In genomic region chr5:24723527-24724269, GRCm38 (mm10) we compare ENCODE assay signal across 15 mouse cellular contexts. TPM values are rescaled to one million over a fixed set of nuclear protein-coding genes. Genes with fewer than 3 reads are reported as not detected.
DNase-seq lines count a peak whose midpoint lies in the region; ATAC-seq and TF ChIP-seq lines count a peak whose summit lies in the region.
"Had no signal": no experiment of that assay in that cellular context is flagged by ENCODE, and none has a peak within 500 bp of the region (broad histone marks: within the 10 kb centered on the region; RNA-seq: fewer than 3 reads in every experiment).

No protein-coding gene starts in this region.

- H3K36me3 ChIP-seq in kidney, adult 2 months (ENCODE audit: control insufficient read depth, insufficient read depth, low read length), result no peaks in the 10 kb centered on the region
- H3K36me3 ChIP-seq in midbrain, embryonic 11.5 days (ENCODE audit: control insufficient read depth, insufficient read depth, low read length), result no peaks in the 10 kb centered on the region
- H3K36me3 ChIP-seq in midbrain, postnatal 0 days (ENCODE audit: insufficient read depth, low read length), result no peaks in the 10 kb centered on the region
- H3K36me3 ChIP-seq in stomach, postnatal 0 days (ENCODE audit: control insufficient read depth, insufficient read depth, low read length), result no peaks in the 10 kb centered on the region

- no peaks in the 10 kb centered on the region; the same call in 1 of the 2 replicates for H3K4me1 ChIP-seq in kidney, adult 2 months (ENCODE audit: control insufficient read depth, insufficient read depth, low read length)
- H3K4me1 ChIP-seq in midbrain, embryonic 11.5 days (ENCODE audit: control insufficient read depth, insufficient read depth, low read length), result no peaks in the 10 kb centered on the region; the same call in none of the 2 replicates
- no peaks in the 10 kb centered on the region for H3K4me1 ChIP-seq in midbrain, postnatal 0 days (ENCODE audit: insufficient read depth, low read length)
- peaks cover 7% of the 10 kb centered on the region for H3K4me1 ChIP-seq in stomach, postnatal 0 days (replicated peaks; ENCODE audit: control insufficient read depth, insufficient read depth)

- H3K4me2 ChIP-seq in midbrain, embryonic 11.5 days, result no peak overlapping the region
- no peak overlapping the region for H3K4me2 ChIP-seq in midbrain, postnatal 0 days (ENCODE audit: low read depth, low read length, poor library complexity, severe bottlenecking)
- no peak overlapping the region for H3K4me2 ChIP-seq in stomach, postnatal 0 days (replicated peaks; ENCODE audit: low read depth)

- TF ChIP-seq EP300 in stomach, postnatal 0 days (optimal IDR thresholded peaks at IDR 0.05), result no peak

- intact Hi-C loops in heart, postnatal 14 days (cut with DNase I), result no loop called here
- intact Hi-C loops in left cerebral cortex, adult 2 months (cut with DNase I), result no loop called here

- WGBS in kidney, adult 2 months, result 78% methylated on average over 11 of the region's 11 CpGs
- WGBS in midbrain, embryonic 11.5 days, result 61% methylated on average over 11 of the region's 11 CpGs
- 57% methylated on average over 11 of the region's 11 CpGs for WGBS in midbrain, postnatal 0 days
- 61% methylated on average over 11 of the region's 11 CpGs for WGBS in stomach, postnatal 0 days

- peak; percentile 92 for DNase-seq in heart, adult 11 months
- no peak for DNase-seq in heart, postnatal 14 days
- no peak for DNase-seq in kidney, adult 2 months
- no peak for DNase-seq in kidney, postnatal 36 days
- DNase-seq in midbrain, embryonic 11.5 days (ENCODE audit: low spot score, missing footprints), result peak; percentile 37
- no peak for DNase-seq in midbrain, postnatal 0 days (ENCODE audit: low spot score)
- no peak for DNase-seq in stomach, postnatal 0 days (ENCODE audit: low spot score)
- no peak for DNase-seq in left cerebral cortex, adult 2 months (ENCODE audit: extremely low spot score in 1 of 2, low spot score in 2 of 2)
- DNase-seq: adrenal gland, postnatal 10 days; cerebellum, postnatal 25 days; kidney, adult 8-10 months had no signal

- no peak overlapping the region for H3K4me3 ChIP-seq in kidney, adult 2 months (ENCODE audit: insufficient read depth, low read depth, low read length)
- H3K4me3 ChIP-seq in midbrain, embryonic 11.5 days (ENCODE audit: low read depth, low read length), result no peak overlapping the region
- no peak overlapping the region for H3K4me3 ChIP-seq in midbrain, postnatal 0 days (ENCODE audit: low read depth, low read length)
- no peak overlapping the region for H3K4me3 ChIP-seq in stomach, postnatal 0 days (ENCODE audit: low read depth, low read length)
- no peak overlapping the region for H3K4me3 ChIP-seq in left cerebral cortex, adult 2 months
- H3K4me3 ChIP-seq: megakaryocyte, embryonic 14.5 days had no signal

- H3K27me3 ChIP-seq in kidney, adult 2 months (replicated peaks; ENCODE audit: control insufficient read depth, insufficient read depth, low read length), result no peaks in the 10 kb centered on the region
- H3K27me3 ChIP-seq in midbrain, embryonic 11.5 days (ENCODE audit: control insufficient read depth, insufficient read depth, low read length), result no peaks in the 10 kb centered on the region; the same call in 1 of the 2 replicates
- no peaks in the 10 kb centered on the region for H3K27me3 ChIP-seq in midbrain, postnatal 0 days (ENCODE audit: insufficient read depth, low read length)
- H3K27me3 ChIP-seq in stomach, postnatal 0 days (ENCODE audit: control insufficient read depth, insufficient read depth, low read length), result no peaks in the 10 kb centered on the region

- H3K9me3 ChIP-seq in midbrain, embryonic 11.5 days (ENCODE audit: control insufficient read depth, low read length), result no peaks in the 10 kb centered on the region
- H3K9me3 ChIP-seq in midbrain, postnatal 0 days (ENCODE audit: low read length), result no peaks in the 10 kb centered on the region
- H3K9me3 ChIP-seq in stomach, postnatal 0 days (ENCODE audit: control insufficient read depth, low read length), result no peaks in the 10 kb centered on the region

- no peak for TF ChIP-seq POLR2A in kidney, adult 2 months (IDR thresholded peaks at IDR 0.05; ENCODE audit: low read depth, low read length)

- ATAC-seq in midbrain, embryonic 11.5 days (ENCODE audit: low FRiP score), result no peak
- ATAC-seq in midbrain, postnatal 0 days (ENCODE audit: low FRiP score), result no peak
- no peak for ATAC-seq in stomach, postnatal 0 days (ENCODE audit: low FRiP score, low TSS enrichment)

- no peak for TF ChIP-seq CTCF in kidney, adult 2 months (conservative IDR thresholded peaks at IDR 0.05; ENCODE audit: insufficient read depth, insufficient read length, low read depth, low read length)
- no peak for TF ChIP-seq CTCF in midbrain, postnatal 0 days (IDR thresholded peaks at IDR 0.05)
- no peak for TF ChIP-seq CTCF in stomach, postnatal 0 days (IDR thresholded peaks at IDR 0.05; ENCODE audit: low read depth)
- no peak for TF ChIP-seq CTCF in left cerebral cortex, adult 2 months (IDR thresholded peaks at IDR 0.05)

- peak overlapping the region; percentile 32; the same call in 1 of the 2 replicates for H3K27ac ChIP-seq in kidney, adult 2 months (ENCODE audit: insufficient read depth, low read depth, low read length)
- no peak overlapping the region for H3K27ac ChIP-seq in midbrain, embryonic 11.5 days (ENCODE audit: low read depth, low read length)
- no peak overlapping the region for H3K27ac ChIP-seq in midbrain, postnatal 0 days (ENCODE audit: low read depth, low read length)
- peak overlapping the region; percentile 53 for H3K27ac ChIP-seq in stomach, postnatal 0 days (replicated peaks)
- no peak overlapping the region for H3K27ac ChIP-seq in left cerebral cortex, adult 2 months

- H3K9ac ChIP-seq in midbrain, embryonic 11.5 days (ENCODE audit: low read length), result no peak overlapping the region
- no peak overlapping the region for H3K9ac ChIP-seq in midbrain, postnatal 0 days (replicated peaks; ENCODE audit: low read length, poor library complexity, severe bottlenecking)
- H3K9ac ChIP-seq in stomach, postnatal 0 days (ENCODE audit: low read length), result no peak overlapping the region

RNA-seq across cellular contexts. Expression of gene Wdr86, which starts 6.8 kb away (rescaled TPM):
- total RNA-seq in heart, postnatal 14 days (2021), result 1 to 10 TPM in 1 of 2 experiments, under 1 TPM in 1; 0.78 to 1.0 TPM
- 7.0 and 8.6 TPM in 2 replicates for polyA plus RNA-seq in kidney, adult 2 months (2012; rRNA removed)
- 8.7 and 10.3 TPM in 2 replicates for polyA plus RNA-seq in midbrain, embryonic 11.5 days (2014; fragmentation: Nextera tagmentation; extraction: Ambion mirVana)
- total RNA-seq in midbrain, postnatal 0 days (2014; rRNA removed), result 13.4 and 16.5 TPM in 2 replicates
- polyA plus RNA-seq in midbrain, postnatal 0 days (2015; fragmentation: Nextera tagmentation; extraction: Ambion mirVana), result 6.7 and 7.0 TPM in 2 replicates
- polyA plus RNA-seq in stomach, postnatal 0 days (2015; fragmentation: Nextera tagmentation; extraction: Ambion mirVana), result 2.7 and 3.3 TPM in 2 replicates
- total RNA-seq in left cerebral cortex, adult 2 months (2021), result under 1 TPM; 0.37 to 0.86 TPM

RNA-seq across cellular contexts. Expression of gene Crygn, which starts 34.1 kb away (rescaled TPM):
- 1 to 10 TPM in 1 of 2 experiments, not detected in 1; 2.8 TPM for total RNA-seq in heart, postnatal 14 days (2021)
- 0.14 and 1.4 TPM in 2 replicates for polyA plus RNA-seq in kidney, adult 2 months (2012; rRNA removed)
- 0.68 and 1.2 TPM in 2 replicates for polyA plus RNA-seq in midbrain, embryonic 11.5 days (2014; fragmentation: Nextera tagmentation; extraction: Ambion mirVana)
- total RNA-seq in midbrain, postnatal 0 days (2014; rRNA removed), result not detected in 2 replicates
- 2.1 and 5.0 TPM in 2 replicates for polyA plus RNA-seq in midbrain, postnatal 0 days (2015; fragmentation: Nextera tagmentation; extraction: Ambion mirVana)
- polyA plus RNA-seq in stomach, postnatal 0 days (2015; fragmentation: Nextera tagmentation; extraction: Ambion mirVana), result 2.5 and 3.0 TPM in 2 replicates
- total RNA-seq in left cerebral cortex, adult 2 months (2021), result 1 to 10 TPM in 1 of 2 experiments, not detected in 1; 2.0 TPM
- total RNA-seq: adrenal gland, postnatal 10 days; left cerebral cortex, postnatal 36 days; neutrophil, adult 5-6 weeks had no signal
- polyA plus RNA-seq: heart, embryonic 14.5 days had no signal

RNA-seq across cellular contexts. Expression of gene Nub1, which starts 38.4 kb away (rescaled TPM):
- total RNA-seq in heart, postnatal 14 days (2021), result 10 to 100 TPM; 28.5 to 31.1 TPM
- 37.5 and 46.9 TPM in 2 replicates for polyA plus RNA-seq in kidney, adult 2 months (2012; rRNA removed)
- polyA plus RNA-seq in midbrain, embryonic 11.5 days (2014; fragmentation: Nextera tagmentation; extraction: Ambion mirVana), result 36.8 and 38.8 TPM in 2 replicates
- 44.9 and 45.3 TPM in 2 replicates for total RNA-seq in midbrain, postnatal 0 days (2014; rRNA removed)
- polyA plus RNA-seq in midbrain, postnatal 0 days (2015; fragmentation: Nextera tagmentation; extraction: Ambion mirVana), result 45.1 and 45.9 TPM in 2 replicates
- 18.5 and 20.4 TPM in 2 replicates for polyA plus RNA-seq in stomach, postnatal 0 days (2015; fragmentation: Nextera tagmentation; extraction: Ambion mirVana)
- 10 to 100 TPM; 74.2 to 77.3 TPM for total RNA-seq in left cerebral cortex, adult 2 months (2021)

Comparison
In these comparisons a context has a peak if more than half of its experiments do, and no peak if none do; other contexts are left out.
1. DNase-seq: peak in heart, adult 11 months (single experiment) and midbrain, embryonic 11.5 days (single experiment); none in heart, postnatal 14 days (0 of 2), kidney, adult 2 months (single experiment), kidney, postnatal 36 days (0 of 2), midbrain, postnatal 0 days (single experiment), stomach, postnatal 0 days (single experiment) and left cerebral cortex, adult 2 months (0 of 2).
2. H3K27ac ChIP-seq: peak in kidney, adult 2 months (single experiment) and stomach, postnatal 0 days (single experiment); none in midbrain, embryonic 11.5 days (single experiment), midbrain, postnatal 0 days (single experiment) and left cerebral cortex, adult 2 months (single experiment).